Mouse (Mus musculus): ENCODE measurements around the gene Lins1.

- TF ChIP-seq POU5F1 (IDR thresholded peaks at IDR 0.05; ENCODE audit: borderline replicate concordance, low read length): no peak
- TF ChIP-seq CTCF (conservative IDR thresholded peaks at IDR 0.05; ENCODE audit: low read length): no peak
- no peak for TF ChIP-seq NANOG (IDR thresholded peaks at IDR 0.05; ENCODE audit: borderline replicate concordance, low read length)
Measured at GRCm38 (mm10) chr7:66724954-66725353, 35.3 kb downstream of the Lins1 start.

All from E14TG2a.4 (cell line).